Mouse (Mus musculus) heart, embryonic 15.5 days (tissue): Measurements from ENCODE around the gene Cfb. TPM values are rescaled to one million over a fixed set of nuclear protein-coding genes. Genes with fewer than 3 reads are reported as not detected.
"Not testable (repeated sequence)": the region's sequence is repeated elsewhere in the genome, so short reads cannot be mapped to it uniquely, and the experiment has no call there.

Experiments
- ATAC-seq: fragments of 200-750 bp; cut with Nextera tagmentation; replicated peaks from 2 replicates; pipeline ENCODE4 v1.8.0; 2017; ENCODE audit warnings: low read depth, moderate TSS enrichment; ENCODE audit not compliant: insufficient number of reproducible peaks, insufficient read depth, low FRiP score
- H3K27ac ChIP-seq: fragments of 300-500 bp; sonication (generic); 2 replicates; pipeline ENCODE4 v1.5.1; 2015; ENCODE audit warnings: mild to moderate bottlenecking, inconsistent platforms
- H3K27me3 ChIP-seq: fragments of 300-500 bp; sonication (generic); 2 replicates; pipeline ENCODE4 v1.6.1; 2015; ENCODE audit warnings: inconsistent platforms
- H3K36me3 ChIP-seq: fragments of 300-500 bp; sonication (generic); 2 replicates; pipeline ENCODE4 v1.6.1; 2015; ENCODE audit warnings: mild to moderate bottlenecking, inconsistent platforms
- H3K4me1 ChIP-seq: fragments of 300-500 bp; sonication (generic); replicated peaks from 2 replicates; pipeline ENCODE4 v1.6.1; 2015; ENCODE audit warnings: inconsistent platforms
- H3K4me2 ChIP-seq: fragments of 300-500 bp; sonication (generic); 2 replicates; pipeline ENCODE4 v1.6.1; 2015; ENCODE audit warnings: inconsistent platforms, mild to moderate bottlenecking, moderate library complexity
- H3K4me3 ChIP-seq: fragments of 300-500 bp; sonication (generic); 2 replicates; pipeline ENCODE4 v1.5.1; 2015; ENCODE audit warnings: mild to moderate bottlenecking, inconsistent platforms
- H3K9ac ChIP-seq: fragments of 300-500 bp; sonication (generic); 2 replicates; pipeline ENCODE4 v1.6.1; 2015; ENCODE audit warnings: mild to moderate bottlenecking, inconsistent platforms
- H3K9me3 ChIP-seq: fragments of 300-500 bp; sonication (generic); replicated peaks from 2 replicates; pipeline ENCODE4 v1.6.1; 2016; ENCODE audit warnings: inconsistent platforms
- WGBS: fragments of 180-500 bp; shearing (Covaris S2); methylation state at CpG from one replicate; pipeline ENCODE4 v1.1.7; 2015; ENCODE audit warnings: mixed read lengths; 5-methylcytosine and 5-hydroxymethylcytosine counted together
- polyA plus RNA-seq: library from polyadenylated mRNA; unstranded; fragments of >200 nt; fragmentation: Nextera tagmentation; extraction: Ambion mirVana; gene quantifications from 2 replicates; pipeline ENCODE4 v1.2.1, GENCODE M21; 2015

Gene Cfb
- polyA plus RNA-seq, result 1.8 and 4.3 TPM in 2 replicates

DNA sequence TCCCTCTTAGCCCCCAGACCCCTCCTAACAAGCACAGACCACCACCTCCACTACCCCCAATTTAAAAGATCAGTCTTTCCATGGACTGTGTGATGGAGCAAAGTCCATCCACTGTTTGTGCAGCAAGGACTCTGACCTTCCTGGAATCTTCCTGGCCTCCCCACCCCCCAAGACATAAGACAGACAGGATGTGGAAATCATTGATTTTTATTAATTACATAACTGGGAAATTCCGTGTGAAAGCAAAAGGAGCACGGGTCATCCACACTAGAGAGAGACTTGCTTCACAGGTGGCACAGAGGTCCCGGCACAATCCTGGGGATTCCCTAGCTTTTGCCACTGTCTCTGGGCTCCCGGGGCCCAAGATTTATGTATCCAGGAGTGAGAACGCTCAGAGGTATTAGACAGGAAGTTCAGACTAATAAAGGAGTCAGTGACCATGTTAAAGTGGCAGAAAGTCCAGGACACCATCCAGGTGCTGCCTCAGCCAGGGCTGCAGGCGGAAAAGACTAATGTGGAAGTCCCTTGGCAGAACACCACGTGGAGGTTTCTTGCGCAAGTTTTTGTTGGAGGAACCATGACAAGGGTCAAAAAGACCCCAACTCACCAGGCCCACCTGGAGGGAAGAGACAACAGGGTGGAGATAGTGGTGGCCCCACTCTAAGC is at the start of gene Cfb:
Cfb (minus strand) TSS at position 103 of the 666 bp plus-strand sequence.
- Histone ChIP-seq H3K4me3 (no peak within 1 kb of the TSS), H3K9me3 (no peaks in the 10 kb centered on the region), H3K27ac (no peak within 1 kb of the TSS), H3K4me1 (no peaks in the 10 kb centered on the region), H3K4me2 (no peak within 1 kb of the TSS), H3K27me3 (0 out of 2 replicates have a peak, but pooled peaks cover 18% of the 10 kb centered on the region), H3K9ac (no peak within 1 kb of the TSS), H3K36me3 (no peaks in the 10 kb centered on the region)
- WGBS, result 55% methylated on average over 8 of the region's 8 CpGs
- ATAC-seq, result no peak

GRCm38 (mm10) chr17:34911945-34912351 is 49.6 kb upstream of the Cfb start:
- peaks cover 64% of the 10 kb centered on the region for H3K36me3 ChIP-seq
- H3K9me3 ChIP-seq, result no peaks in the 10 kb centered on the region
- H3K27ac ChIP-seq, result no peak overlapping the region
- H3K4me3 ChIP-seq, result no peak overlapping the region
- WGBS, result 46% methylated on average over 5 of the region's 5 CpGs
- peak; percentile 51; the same call in 1 of the 2 replicates for ATAC-seq
- H3K27me3 ChIP-seq, result no peaks in the 10 kb centered on the region
- peaks cover 4% of the 10 kb centered on the region for H3K4me1 ChIP-seq
- H3K4me2 ChIP-seq, result no peak overlapping the region
- H3K9ac ChIP-seq, result no peak overlapping the region

DNA sequence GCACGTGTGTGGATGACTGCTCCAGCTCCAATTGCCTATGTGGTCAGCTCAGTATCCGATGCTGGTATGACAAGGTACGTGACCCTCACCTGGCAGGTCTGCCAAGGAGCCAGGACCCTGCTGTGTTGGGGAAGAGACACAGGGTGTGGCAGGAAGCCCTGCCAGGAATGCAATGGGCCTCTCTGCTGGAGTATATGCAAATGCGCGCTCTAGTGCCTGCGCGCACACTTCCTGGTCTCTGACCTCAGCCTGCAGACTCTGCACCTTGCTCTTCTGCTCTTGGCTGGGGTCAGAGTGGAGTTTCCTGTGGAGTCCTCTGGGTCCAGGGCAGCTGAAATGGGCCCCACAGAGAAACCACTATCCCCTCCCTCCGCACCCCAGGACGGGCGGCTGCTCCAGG is 48.7 kb upstream of the Cfb start:
- Histone ChIP-seq H3K9me3 (no peaks in the 10 kb centered on the region), H3K4me1 (peaks cover 4% of the 10 kb centered on the region), H3K9ac (no peak overlapping the region), H3K36me3 (peaks cover 74% of the 10 kb centered on the region), H3K27ac (no peak overlapping the region), H3K4me3 (no peak overlapping the region), H3K27me3 (no peaks in the 10 kb centered on the region), H3K4me2 (no peak overlapping the region)
- ATAC-seq, result no peak
- 82% methylated on average over 10 of the region's 10 CpGs for WGBS

DNA sequence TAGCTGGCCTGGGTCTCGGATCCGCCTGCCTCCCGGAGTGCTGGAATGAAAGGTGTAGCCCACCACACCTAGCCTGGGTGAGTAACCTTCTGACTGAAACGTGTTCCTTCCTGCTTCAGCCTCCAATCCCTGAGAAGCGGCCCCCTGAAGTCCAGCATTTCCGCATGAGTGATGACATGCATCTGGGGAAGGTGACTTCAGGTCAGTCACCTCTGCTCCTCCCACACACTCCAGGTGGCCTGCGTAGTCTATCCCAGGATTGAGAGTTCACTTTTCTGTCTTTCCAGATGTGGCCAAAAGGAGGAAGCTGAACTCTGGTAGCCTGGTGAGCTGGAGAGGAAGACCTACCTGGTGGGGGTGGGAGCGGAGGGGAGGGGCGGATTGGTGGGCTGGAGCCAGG is 40.6 kb upstream of the Cfb start:
- peaks cover 10% of the 10 kb centered on the region; the same call in 1 of the 2 replicates for H3K4me1 ChIP-seq
- no peaks in the 10 kb centered on the region for H3K9me3 ChIP-seq
- peaks cover 62% of the 10 kb centered on the region for H3K36me3 ChIP-seq
- 85% methylated on average over 9 of the region's 9 CpGs for WGBS
- ATAC-seq, result no peak
- H3K4me3 ChIP-seq, result no peak overlapping the region
- H3K27me3 ChIP-seq, result no peaks in the 10 kb centered on the region
- no peak overlapping the region for H3K9ac ChIP-seq
- H3K27ac ChIP-seq, result no peak overlapping the region
- H3K4me2 ChIP-seq, result no peak overlapping the region

DNA sequence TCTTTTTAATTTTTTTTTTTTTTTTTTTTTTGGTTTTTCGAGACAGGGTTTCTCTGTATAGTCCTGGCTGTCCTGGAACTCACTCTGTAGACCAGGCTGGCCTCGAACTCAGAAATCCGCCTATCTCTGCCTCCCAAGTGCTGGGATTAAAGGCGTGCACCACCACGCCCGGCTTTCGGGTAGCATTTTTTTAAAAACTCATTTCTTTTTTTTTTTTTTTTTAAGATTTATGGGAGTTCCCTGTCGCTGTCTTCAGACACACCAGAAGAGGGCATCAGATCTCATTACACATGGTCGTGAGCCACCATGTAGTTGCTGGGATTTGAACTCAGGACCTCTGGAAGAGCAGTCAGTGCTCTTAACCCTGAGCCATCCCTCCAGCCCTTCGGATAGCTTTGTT is 39.6 kb upstream of the Cfb start:
- 81% methylated on average over 10 of the region's 10 CpGs for WGBS
- Histone ChIP-seq H3K4me1 (peaks cover 18% of the 10 kb centered on the region), H3K36me3 (peaks cover 52% of the 10 kb centered on the region)
- not testable (repeated sequence) for H3K4me2 ChIP-seq, H3K9me3 ChIP-seq, H3K4me3 ChIP-seq, H3K27ac ChIP-seq, ATAC-seq, H3K27me3 ChIP-seq, H3K9ac ChIP-seq

GRCm38 (mm10) chr17:34900826-34901225 is 38.5 kb upstream of the Cfb start:
- H3K4me2 ChIP-seq, H3K4me3 ChIP-seq: not testable (repeated sequence)

DNA sequence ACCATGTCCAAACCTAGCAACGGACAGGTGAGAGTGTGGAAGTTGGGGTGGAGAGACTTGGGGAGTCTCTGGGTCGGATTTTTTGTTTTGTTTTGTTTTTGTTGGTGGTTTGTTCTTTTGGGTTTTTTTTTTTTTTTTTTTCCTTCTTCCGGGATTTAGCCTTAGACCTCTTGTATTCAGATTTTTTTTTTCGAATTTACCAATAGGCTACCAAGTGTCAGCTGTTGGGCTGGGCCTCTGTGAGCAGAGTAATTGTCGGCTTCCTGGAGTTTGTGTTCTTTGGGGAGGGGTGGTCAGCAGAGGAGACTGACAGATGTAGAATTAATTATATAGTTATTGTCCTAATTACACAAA is 37.5 kb upstream of the Cfb start:
- no peak for ATAC-seq
- peaks cover 36% of the 10 kb centered on the region for H3K36me3 ChIP-seq
- H3K4me3 ChIP-seq, result peak overlapping the region; percentile 92
- 4% methylated on average over 5 of the region's 5 CpGs for WGBS
- peaks cover 38% of the 10 kb centered on the region for H3K4me1 ChIP-seq
- H3K27me3 ChIP-seq, result no peaks in the 10 kb centered on the region
- H3K9me3 ChIP-seq, result no peaks in the 10 kb centered on the region
- peak overlapping the region; percentile 98 for H3K27ac ChIP-seq
- peak overlapping the region; percentile 80 for H3K4me2 ChIP-seq
- H3K9ac ChIP-seq, result peak overlapping the region; percentile 94

More at GRCm38 (mm10) chr17:34900826-34901225, 38.5 kb upstream of the Cfb start:
- not testable (repeated sequence) for ATAC-seq, H3K27ac ChIP-seq, H3K9ac ChIP-seq, H3K27me3 ChIP-seq, H3K9me3 ChIP-seq
- H3K36me3 ChIP-seq, result peaks cover 46% of the 10 kb centered on the region
- peaks cover 28% of the 10 kb centered on the region for H3K4me1 ChIP-seq

DNA sequence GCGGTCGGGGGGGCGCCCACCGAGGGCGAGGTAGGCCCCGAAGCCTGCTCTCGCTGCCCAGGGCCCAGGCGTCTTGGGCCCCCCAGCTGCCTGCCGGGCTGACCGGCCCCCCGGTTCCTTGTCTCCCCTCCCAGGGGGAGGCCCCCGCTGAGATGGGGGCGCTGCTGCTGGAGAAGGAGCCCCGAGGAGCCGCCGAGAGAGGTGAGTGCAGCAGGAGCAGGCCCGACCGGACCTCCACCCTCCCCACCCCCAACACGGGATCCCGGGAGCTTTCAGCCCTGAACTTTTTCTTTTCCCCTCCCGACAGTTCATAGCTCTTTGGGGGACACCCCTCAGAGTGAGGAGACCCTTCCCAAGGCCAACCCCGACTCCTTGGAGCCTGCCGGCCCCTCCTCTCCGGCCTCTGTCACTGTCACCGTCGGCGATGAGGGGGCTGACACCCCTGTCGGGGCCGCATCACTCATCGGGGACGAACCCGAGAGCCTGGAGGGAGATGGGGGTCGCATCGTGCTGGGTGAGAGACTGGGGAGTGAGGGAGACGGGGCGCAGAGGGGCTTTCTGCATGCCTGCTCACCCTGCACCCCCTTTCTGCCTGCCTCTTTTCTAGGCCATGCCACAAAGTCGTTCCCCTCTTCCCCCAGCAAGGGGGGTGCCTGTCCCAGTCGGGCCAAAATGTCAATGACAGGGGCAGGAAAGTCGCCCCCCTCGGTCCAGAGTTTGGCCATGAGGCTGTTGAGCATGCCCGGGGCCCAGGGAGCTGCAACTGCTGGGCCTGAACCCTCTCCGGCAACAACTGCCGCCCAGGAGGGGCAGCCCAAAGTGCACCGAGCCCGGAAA is 37.0 kb upstream of the Cfb start:
- peaks cover 39% of the 10 kb centered on the region for H3K4me1 ChIP-seq
- H3K27me3 ChIP-seq, result no peaks in the 10 kb centered on the region
- peaks cover 30% of the 10 kb centered on the region for H3K36me3 ChIP-seq
- peak overlapping the region; percentile 80 for H3K4me2 ChIP-seq
- under 1% methylated on average over 39 of the region's 45 CpGs for WGBS
- H3K9me3 ChIP-seq, result no peaks in the 10 kb centered on the region
- H3K4me3 ChIP-seq, result peak overlapping the region; percentile 92
- ATAC-seq, result no peak
- peak overlapping the region; percentile 98 for H3K27ac ChIP-seq
- peak overlapping the region; percentile 94 for H3K9ac ChIP-seq

DNA sequence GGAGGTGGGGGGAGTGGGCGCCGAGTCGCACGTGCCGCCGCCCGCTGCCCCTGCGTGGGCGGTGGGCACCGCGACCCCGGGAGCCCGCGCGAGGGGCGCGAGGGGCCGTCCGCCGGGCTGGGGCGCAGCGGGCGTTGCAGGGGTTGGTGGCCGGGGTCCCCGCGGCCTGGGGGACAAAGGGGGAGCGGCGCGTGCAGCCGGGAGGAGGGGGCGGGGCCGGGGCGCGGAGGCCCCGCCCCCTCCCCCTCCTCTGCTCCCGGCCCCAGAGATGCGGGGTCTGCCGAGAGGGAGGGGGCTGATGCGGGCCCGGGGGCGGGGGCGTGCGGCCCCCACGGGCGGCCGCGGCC is 36.4 kb upstream of the Cfb start:
- peak overlapping the region; percentile 80 for H3K4me2 ChIP-seq
- peaks cover 25% of the 10 kb centered on the region for H3K36me3 ChIP-seq
- WGBS, result 1% methylated on average over 14 of the region's 47 CpGs
- H3K9me3 ChIP-seq, result no peaks in the 10 kb centered on the region
- ATAC-seq, result no peak
- H3K4me3 ChIP-seq, result peak overlapping the region; percentile 92
- peak overlapping the region; percentile 94 for H3K9ac ChIP-seq
- H3K27me3 ChIP-seq, result no peaks in the 10 kb centered on the region
- H3K4me1 ChIP-seq, result peaks cover 42% of the 10 kb centered on the region
- H3K27ac ChIP-seq, result peak overlapping the region; percentile 98

DNA sequence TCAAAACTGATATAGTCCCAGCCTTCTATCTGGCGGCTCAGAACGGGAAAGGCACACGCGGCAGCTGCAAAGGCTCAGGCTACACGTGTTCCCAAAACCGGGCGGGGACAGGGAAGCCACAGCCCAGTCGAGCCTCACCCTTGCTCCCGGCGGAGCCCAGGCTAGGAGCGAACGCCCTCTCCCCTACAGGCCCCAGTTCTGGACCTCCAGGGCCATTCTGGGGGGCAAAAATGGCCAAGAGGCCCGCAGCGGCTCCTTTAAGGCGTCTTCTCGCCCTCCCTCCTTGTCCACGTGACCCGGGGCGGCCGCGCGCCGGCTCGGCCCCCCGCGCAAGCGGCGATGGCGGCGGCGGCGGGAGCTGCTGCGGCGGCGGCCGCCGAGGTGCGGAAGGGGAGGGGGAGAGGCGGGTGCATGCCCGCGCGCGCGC is 35.9 kb upstream of the Cfb start, which contains the start of the genes C2 and Ehmt2:
C2 (minus strand) TSS at position 106 of the 427 bp plus-strand sequence.
Ehmt2 (plus strand) TSS at position 310 of the 427 bp plus-strand sequence.
- ATAC-seq, result peak; percentile 21
- 0% methylated on average over 40 of the region's 44 CpGs for WGBS
- peaks cover 45% of the 10 kb centered on the region for H3K4me1 ChIP-seq

DNA sequence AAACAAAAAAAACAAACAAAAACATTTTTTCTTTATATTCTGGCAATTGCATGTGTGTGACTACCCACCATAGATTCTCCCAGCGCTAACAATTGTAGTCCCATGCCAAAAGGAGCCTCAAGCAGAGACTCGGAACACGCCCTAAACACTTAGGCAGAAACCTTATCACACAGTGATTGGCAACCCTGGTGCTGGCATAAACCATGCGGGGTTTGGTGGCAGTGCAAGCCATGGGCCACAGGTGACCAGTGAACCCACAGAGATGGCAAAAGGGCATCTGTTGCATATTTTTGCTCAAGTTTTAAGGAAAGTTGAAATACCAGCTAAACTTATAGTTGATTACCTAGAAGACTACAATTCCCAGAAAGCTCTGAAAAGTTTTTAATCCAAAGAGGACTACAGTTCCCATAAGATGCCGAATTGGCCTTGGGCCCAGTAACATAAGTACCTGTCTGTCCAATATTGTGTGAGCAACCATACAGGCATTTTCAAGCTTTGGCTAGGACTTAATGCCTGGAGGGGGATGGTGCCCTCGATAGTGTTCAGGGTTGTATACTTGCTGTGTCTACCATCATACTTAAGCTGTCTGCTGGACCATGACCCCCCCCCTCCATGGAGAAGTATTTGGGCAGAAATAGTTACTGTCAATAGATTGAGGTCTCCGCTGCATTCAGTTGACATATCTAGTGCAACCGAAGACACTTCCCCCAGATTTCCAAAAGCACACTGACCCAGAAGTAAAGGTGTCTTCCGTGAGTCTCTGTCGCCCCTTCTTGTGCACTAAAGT is 35.2 kb upstream of the Cfb start:
- Histone ChIP-seq H3K4me1 (peaks cover 45% of the 10 kb centered on the region), H3K4me3 (peak overlapping the region; percentile 92), H3K27ac (peak overlapping the region; percentile 98), H3K36me3 (peaks cover 14% of the 10 kb centered on the region), H3K4me2 (peak overlapping the region; percentile 80), H3K27me3 (no peaks in the 10 kb centered on the region), H3K9me3 (no peaks in the 10 kb centered on the region), H3K9ac (peak overlapping the region; percentile 94)
- no peak for ATAC-seq
- WGBS, result 11% methylated on average over 10 of the region's 10 CpGs

More for the DNA sequence above, 35.9 kb upstream of the Cfb start, which contains the start of the genes C2 and Ehmt2:
- Histone ChIP-seq H3K9ac (peak within 1 kb of the TSS; percentile 94), H3K36me3 (peaks cover 20% of the 10 kb centered on the region), H3K9me3 (no peaks in the 10 kb centered on the region), H3K27me3 (no peaks in the 10 kb centered on the region), H3K27ac (peak within 1 kb of the TSS; percentile 98), H3K4me2 (peak within 1 kb of the TSS; percentile 80), H3K4me3 (peak within 1 kb of the TSS; percentile 92)
